Mouse (Mus musculus): ENCODE results near the gene Pip5k1b. TPM values are rescaled to one million over a fixed set of nuclear protein-coding genes. Genes with fewer than 3 reads are reported as not detected.
A peak's percentile ranks its signal among the peaks of the same experiment; 100 is the strongest.

Pip5k1b gene
- polyA plus RNA-seq, 1 experiment from 2014 or later = 2.3 TPM

DNA sequence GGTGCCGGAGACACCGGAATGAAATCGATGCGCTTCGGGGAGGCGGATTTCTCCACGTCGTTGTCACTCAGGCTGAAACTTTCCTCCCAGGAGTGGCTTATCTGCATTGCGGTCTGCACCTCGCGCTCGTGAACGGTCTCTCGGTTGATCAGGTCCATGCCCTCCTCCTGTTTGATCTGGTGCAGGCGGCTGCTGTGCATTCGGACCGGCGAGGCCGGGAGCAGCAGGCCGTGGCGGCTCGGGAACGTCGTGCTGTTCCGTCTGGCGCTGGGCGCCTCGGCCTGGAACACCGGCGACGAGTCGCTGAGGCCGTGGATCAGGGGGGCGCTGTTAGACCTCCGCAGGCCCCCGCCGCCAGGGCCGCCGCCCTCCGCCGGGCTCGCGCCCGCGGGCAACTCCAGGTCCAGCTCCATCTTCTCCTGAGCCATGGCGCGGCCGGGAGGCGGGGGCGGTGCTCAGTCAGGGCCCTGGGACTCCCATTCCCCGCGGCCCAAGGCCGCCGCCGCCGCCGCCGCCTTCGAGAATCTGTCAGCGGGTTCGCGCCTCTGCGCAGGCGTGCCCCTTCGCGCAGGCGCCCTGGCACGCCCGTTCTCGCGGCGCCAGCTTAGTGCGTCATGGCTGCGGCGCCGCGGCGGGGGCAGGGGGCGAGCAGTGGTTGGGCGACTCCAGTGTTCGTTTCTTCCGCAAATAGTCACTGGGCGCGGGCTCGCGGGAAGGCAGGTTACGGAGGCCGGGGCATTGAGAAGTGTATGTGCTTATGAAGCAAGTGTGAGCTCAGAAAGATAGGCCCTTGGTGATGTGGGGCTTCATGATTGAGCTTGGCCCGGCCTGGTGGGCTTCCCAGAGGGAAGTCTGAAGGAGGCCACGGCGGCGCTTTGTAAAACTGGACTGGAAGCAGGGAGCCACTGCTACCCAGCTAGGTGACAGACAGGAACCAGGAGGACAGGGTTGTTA is 78.5 kb downstream of the Pip5k1b start, which contains the start of gene Fam122a:
Fam122a (minus strand) TSS at position 428 of the 954 bp plus-strand sequence.
- Histone ChIP-seq H3K4me1 (peaks cover 10% of the 10 kb centered on the region), H3K27me3 (no peaks in the 10 kb centered on the region), H3K9me3 (replicated peaks) (no peaks in the 10 kb centered on the region), H3K27ac (peak within 1 kb of the TSS; percentile 97), H3K36me3 (0 out of 2 replicates have a peak, but pooled peaks cover 4% of the 10 kb centered on the region), H3K4me2 (replicated peaks) (peak within 1 kb of the TSS; percentile 70), H3K4me3 (peak within 1 kb of the TSS; percentile 80), H3K9ac (peak within 1 kb of the TSS; percentile 93)
- ATAC-seq (ENCODE audit: low FRiP score) = peak; percentile 96
- under 1% methylated on average over 90 of the region's 92 CpGs for WGBS

DNA sequence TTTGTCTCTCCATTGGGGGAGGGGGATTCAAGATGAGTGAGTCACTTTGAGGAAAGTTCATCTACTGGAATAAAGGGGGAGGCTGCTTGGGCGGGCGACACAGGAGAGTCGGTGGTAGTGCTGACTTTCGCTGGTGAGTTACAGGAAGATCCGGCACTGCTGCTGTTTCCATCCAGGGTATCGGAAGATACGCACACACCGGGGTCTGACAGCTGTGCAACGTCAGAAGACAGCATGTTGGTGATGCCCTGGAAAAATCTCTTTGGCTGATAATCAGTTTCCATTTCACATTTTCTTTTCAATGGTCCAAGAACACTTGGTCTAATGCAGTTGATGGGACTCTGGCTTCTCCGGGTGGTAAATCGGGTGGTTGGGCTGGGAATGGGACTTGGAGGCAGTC is 79.2 kb downstream of the Pip5k1b start:
- Histone ChIP-seq H3K9ac (peak overlapping the region; percentile 93), H3K4me1 (peaks cover 10% of the 10 kb centered on the region), H3K4me3 (peak overlapping the region; percentile 80), H3K36me3 (0 out of 2 replicates have a peak, but pooled peaks cover 4% of the 10 kb centered on the region), H3K27me3 (no peaks in the 10 kb centered on the region), H3K9me3 (replicated peaks) (no peaks in the 10 kb centered on the region), H3K27ac (peak overlapping the region; percentile 97; the same call in 1 of the 2 replicates), H3K4me2 (replicated peaks) (peak overlapping the region; percentile 70)
- 2% methylated on average over 11 of the region's 11 CpGs for WGBS
- no peak for ATAC-seq (ENCODE audit: low FRiP score)

DNA sequence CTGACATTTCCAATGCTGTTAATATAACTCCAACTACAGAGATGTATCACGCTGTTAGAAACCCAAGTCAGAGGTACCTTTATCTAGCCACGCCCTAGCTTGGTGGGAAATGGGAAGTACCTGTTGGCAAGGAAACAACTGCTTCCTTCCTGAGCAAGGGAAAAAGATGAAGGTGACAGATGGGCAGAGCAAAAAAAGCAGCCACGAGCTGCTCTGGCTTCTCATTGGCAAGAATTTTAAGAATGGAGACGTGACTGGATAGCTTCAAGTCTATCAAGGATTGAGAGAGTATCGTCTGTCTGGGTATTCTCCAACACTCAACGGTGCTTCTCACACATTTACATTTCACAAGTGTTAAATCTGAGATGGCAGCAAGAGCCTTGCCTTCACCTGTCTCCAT is 80.4 kb downstream of the Pip5k1b start:
- Histone ChIP-seq H3K4me1 (peaks cover 10% of the 10 kb centered on the region), H3K27ac (no peak overlapping the region), H3K4me2 (replicated peaks) (peak overlapping the region; percentile 70), H3K9me3 (replicated peaks) (no peaks in the 10 kb centered on the region), H3K9ac (no peak overlapping the region), H3K4me3 (no peak overlapping the region), H3K27me3 (no peaks in the 10 kb centered on the region), H3K36me3 (0 out of 2 replicates have a peak, but pooled peaks cover 4% of the 10 kb centered on the region)
- ATAC-seq (ENCODE audit: low FRiP score) = no peak
- WGBS = 86% methylated on average over 6 of the region's 6 CpGs

DNA sequence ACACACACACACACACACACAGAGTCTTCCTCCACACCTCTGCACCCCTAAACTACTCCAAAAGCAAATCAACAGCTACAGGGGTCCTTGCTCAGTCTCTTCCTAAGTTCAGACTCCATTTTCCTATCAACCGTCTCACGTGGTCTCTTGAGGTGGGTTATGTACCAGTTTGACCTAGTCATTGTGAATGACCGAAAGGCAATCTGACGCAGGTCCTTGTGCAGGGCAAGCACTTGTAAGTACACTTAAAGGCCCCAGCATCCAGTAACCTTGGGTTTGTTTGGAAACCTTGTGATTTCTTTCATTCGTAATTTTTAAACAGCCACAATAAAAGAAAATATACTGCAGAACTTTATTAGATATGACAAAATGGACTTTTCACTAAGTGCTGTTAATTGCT is 83.2 kb downstream of the Pip5k1b start:
- Histone ChIP-seq H3K4me1 (peaks cover 7% of the 10 kb centered on the region; the same call in 1 of the 2 replicates), H3K4me3 (no peak overlapping the region), H3K27me3 (no peaks in the 10 kb centered on the region), H3K4me2 (replicated peaks) (no peak overlapping the region), H3K9me3 (replicated peaks) (no peaks in the 10 kb centered on the region), H3K9ac (no peak overlapping the region), H3K27ac (no peak overlapping the region), H3K36me3 (0 out of 2 replicates have a peak, but pooled peaks cover 4% of the 10 kb centered on the region)
- ATAC-seq (ENCODE audit: low FRiP score) = no peak
- 91% methylated on average over 5 of the region's 5 CpGs for WGBS

DNA sequence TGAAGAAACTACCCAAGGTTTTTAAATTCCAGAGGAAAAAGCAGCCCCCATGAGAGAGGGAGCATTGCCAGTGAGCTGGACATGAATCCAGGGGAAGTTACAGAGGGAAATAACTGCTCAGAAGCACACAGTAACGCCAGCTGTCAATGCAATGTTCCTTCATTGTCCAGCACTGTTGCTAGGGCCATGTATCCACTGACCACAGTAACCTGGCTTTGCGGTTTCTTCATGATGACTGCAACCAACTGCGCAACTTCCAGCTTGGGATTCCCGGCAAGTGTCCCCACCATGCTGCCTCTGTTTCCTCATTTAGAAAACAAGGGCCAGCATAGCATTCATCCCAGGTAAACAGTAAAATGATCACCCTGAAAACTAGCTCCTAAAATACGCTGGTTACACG is 84.1 kb downstream of the Pip5k1b start:
- H3K9ac ChIP-seq = no peak overlapping the region
- no peaks in the 10 kb centered on the region for H3K27me3 ChIP-seq
- H3K9me3 ChIP-seq (replicated peaks) = no peaks in the 10 kb centered on the region
- 91% methylated on average over 6 of the region's 6 CpGs for WGBS
- no peak overlapping the region for H3K4me2 ChIP-seq (replicated peaks)
- no peak overlapping the region for H3K4me3 ChIP-seq
- H3K36me3 ChIP-seq = 0 out of 2 replicates have a peak, but pooled peaks cover 4% of the 10 kb centered on the region
- ATAC-seq (ENCODE audit: low FRiP score) = no peak
- no peak overlapping the region for H3K27ac ChIP-seq
- H3K4me1 ChIP-seq = peaks cover 7% of the 10 kb centered on the region; the same call in 1 of the 2 replicates

DNA sequence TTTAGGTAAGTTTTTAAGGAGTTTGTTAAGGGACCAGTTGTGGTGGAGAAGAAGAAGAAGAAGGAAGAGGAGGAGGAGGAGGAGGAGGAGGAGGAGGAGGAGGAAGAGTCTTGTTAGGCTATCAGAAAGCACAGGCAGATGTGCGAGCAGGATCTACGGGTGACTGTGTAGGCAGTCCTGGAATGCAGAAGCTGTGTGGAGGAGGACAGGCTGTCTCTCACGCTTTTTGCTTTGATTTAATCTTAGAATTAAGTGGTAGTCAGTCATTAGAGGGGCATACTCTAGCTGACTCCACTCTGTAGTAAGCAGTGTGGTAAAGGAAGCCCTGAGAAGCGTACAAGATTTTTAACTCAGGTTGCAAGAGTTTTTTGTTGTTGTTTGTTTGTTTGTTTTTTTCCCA is 86.5 kb downstream of the Pip5k1b start:
- H3K9ac ChIP-seq = no peak overlapping the region
- ATAC-seq (ENCODE audit: low FRiP score) = no peak
- H3K9me3 ChIP-seq (replicated peaks) = no peaks in the 10 kb centered on the region
- H3K27ac ChIP-seq = no peak overlapping the region
- H3K4me1 ChIP-seq = no peaks in the 10 kb centered on the region
- 0 out of 2 replicates have a peak, but pooled peaks cover 4% of the 10 kb centered on the region for H3K36me3 ChIP-seq
- WGBS = 52% methylated on average over 4 of the region's 4 CpGs
- H3K4me2 ChIP-seq (replicated peaks) = no peak overlapping the region
- H3K27me3 ChIP-seq = no peaks in the 10 kb centered on the region
- H3K4me3 ChIP-seq = no peak overlapping the region

DNA sequence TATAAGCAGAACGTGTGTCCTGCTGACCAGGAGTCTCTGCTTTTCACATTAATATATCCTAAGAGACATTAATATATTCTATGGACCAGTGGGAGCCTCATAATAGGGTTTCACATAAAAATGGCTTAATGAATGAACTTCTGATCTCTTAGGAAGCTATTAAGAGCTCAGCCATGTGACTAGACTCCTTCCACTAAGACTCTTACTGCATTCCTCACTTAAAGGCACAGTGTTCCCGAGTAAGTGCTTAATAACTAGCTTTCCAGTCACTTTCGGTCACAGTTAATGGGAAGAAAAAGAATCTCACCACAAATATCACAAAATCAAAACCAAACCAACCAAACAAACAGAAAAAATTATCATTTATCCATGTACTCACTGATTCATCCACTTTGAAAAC is 87.1 kb downstream of the Pip5k1b start:
- Histone ChIP-seq H3K4me1 (no peaks in the 10 kb centered on the region), H3K9me3 (replicated peaks) (no peaks in the 10 kb centered on the region), H3K4me3 (no peak overlapping the region), H3K27ac (no peak overlapping the region), H3K4me2 (replicated peaks) (no peak overlapping the region), H3K9ac (no peak overlapping the region), H3K27me3 (no peaks in the 10 kb centered on the region), H3K36me3 (0 out of 2 replicates have a peak, but pooled peaks cover 4% of the 10 kb centered on the region)
- ATAC-seq (ENCODE audit: low FRiP score) = no peak
- 84% methylated on average over 3 of the region's 3 CpGs for WGBS

DNA sequence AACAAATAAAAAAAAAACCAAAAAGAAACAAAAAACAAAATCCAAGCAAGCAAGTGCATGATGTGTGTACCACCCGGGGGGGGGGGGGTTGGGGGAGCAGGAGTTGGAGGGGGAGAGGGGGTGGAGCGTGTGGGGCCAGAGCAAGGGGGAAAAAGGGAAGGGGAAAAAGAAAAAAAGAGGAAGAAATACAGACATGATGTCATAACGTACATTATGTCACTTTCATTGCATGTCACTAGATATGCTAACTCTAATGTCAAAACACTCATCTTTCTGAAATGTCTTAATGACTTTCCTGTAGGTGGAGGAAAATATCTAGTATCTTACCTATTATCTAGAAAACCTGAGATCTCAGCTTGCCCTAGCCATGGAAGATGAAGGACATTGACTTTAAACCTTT is 92.7 kb downstream of the Pip5k1b start:
- Histone ChIP-seq H3K4me3 (no peak overlapping the region), H3K27me3 (no peaks in the 10 kb centered on the region), H3K36me3 (no peaks in the 10 kb centered on the region), H3K9me3 (replicated peaks) (no peaks in the 10 kb centered on the region), H3K4me1 (no peaks in the 10 kb centered on the region), H3K27ac (no peak overlapping the region), H3K4me2 (replicated peaks) (no peak overlapping the region), H3K9ac (no peak overlapping the region)
- 82% methylated on average over 3 of the region's 3 CpGs for WGBS
- ATAC-seq (ENCODE audit: low FRiP score) = no peak

DNA sequence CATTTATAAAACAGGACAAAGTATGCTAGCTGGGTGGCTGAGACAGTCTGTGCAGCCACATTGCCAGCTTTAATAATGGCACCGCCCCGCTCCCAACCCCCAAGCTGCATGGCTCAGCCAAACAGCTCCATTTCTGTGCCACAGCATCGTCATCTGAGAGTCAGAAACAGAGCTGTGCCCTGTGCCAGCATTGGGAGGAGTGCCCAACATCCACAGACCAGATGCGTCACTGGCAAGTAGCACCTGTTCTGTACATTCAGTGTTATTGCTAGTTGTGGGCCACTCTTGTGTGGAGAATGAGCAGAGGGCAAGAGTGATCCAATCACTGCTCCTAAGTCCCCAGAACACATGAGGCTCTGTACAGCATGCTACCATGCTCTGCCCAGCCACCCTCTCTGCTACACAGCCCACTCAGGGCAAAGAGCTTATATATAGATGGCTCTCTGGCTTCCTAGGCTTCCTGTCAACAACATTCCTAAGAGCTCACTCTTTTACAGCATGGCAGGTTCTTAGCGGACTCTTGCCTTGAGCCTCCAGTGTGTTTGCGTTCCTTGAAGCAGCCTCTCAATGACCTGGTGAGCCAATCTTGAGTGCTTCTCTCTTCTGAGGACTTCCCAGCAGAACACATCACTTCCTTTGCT is 99.0 kb downstream of the Pip5k1b start:
- no peak for ATAC-seq (ENCODE audit: low FRiP score)
- H3K9me3 ChIP-seq (replicated peaks) = no peaks in the 10 kb centered on the region
- H3K4me3 ChIP-seq = no peak overlapping the region
- no peak overlapping the region for H3K9ac ChIP-seq
- no peak overlapping the region for H3K4me2 ChIP-seq (replicated peaks)
- WGBS = 92% methylated on average over 6 of the region's 6 CpGs
- H3K27ac ChIP-seq = no peak overlapping the region
- H3K27me3 ChIP-seq = no peaks in the 10 kb centered on the region
- H3K36me3 ChIP-seq = no peaks in the 10 kb centered on the region
- H3K4me1 ChIP-seq = peaks cover 7% of the 10 kb centered on the region; the same call in 1 of the 2 replicates

DNA sequence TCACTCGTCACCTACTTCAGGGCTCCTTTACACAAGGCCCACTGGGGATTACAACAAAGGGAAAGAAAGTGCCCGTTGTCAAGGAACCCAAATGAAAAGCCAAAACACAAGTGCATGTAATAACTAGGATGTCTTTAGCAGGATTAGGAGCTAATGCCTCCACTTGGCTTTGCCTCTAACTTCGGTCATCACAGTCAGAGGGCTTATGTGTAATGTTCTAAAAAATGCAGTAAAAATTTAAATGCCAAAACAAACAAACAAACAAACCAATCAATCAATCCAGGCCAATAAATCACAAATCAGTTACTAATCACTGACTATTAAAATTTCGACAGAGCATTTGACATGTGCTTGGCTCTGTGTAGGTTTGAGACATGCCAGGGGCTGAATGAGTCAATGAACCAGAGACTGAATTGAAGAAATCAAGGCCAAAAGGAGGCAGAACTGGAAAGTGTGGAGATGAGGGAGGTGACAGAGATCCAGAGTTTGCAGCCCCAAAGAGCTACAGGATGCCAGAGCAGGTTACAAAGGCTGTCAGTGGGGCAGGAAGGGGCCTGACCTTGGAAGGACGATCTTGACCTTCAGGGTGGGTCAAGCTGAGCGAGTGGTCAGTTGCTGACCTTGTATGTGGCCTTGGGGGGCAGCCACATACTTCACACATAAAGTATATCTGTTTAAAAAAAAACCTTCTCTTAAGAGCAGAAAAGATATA is 100.3 kb downstream of the Pip5k1b start:
- H3K27me3 ChIP-seq = no peaks in the 10 kb centered on the region
- H3K27ac ChIP-seq = no peak overlapping the region
- H3K9me3 ChIP-seq (replicated peaks) = no peaks in the 10 kb centered on the region
- no peak for ATAC-seq (ENCODE audit: low FRiP score)
- peaks cover 7% of the 10 kb centered on the region; the same call in 1 of the 2 replicates for H3K4me1 ChIP-seq
- H3K9ac ChIP-seq = no peak overlapping the region
- H3K4me3 ChIP-seq = no peak overlapping the region
- H3K4me2 ChIP-seq (replicated peaks) = no peak overlapping the region
- 86% methylated on average over 6 of the region's 6 CpGs for WGBS
- H3K36me3 ChIP-seq = no peaks in the 10 kb centered on the region

DNA sequence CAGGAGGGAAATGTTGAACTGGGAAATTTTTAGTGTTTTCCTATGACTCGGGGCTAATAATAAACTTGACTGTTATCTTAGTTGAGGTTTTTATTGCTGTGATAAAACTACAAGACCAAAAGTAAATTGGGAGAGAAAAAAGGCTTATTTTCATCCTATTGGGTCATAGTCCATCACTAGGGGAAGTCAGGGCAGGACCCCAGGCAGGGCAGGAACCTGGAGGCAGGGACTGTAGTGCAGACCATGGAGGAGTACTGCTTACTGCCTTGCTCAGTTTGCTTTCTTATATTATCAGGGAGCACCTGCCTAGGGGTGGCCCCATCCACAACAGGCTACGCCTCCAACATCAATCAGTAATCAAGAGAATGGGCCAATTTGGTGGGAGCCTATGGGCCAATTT is 101.2 kb downstream of the Pip5k1b start:
- Histone ChIP-seq H3K4me1 (peaks cover 7% of the 10 kb centered on the region; the same call in 1 of the 2 replicates), H3K4me3 (no peak overlapping the region), H3K4me2 (replicated peaks) (no peak overlapping the region), H3K9me3 (replicated peaks) (no peaks in the 10 kb centered on the region), H3K27ac (no peak overlapping the region), H3K27me3 (no peaks in the 10 kb centered on the region), H3K36me3 (no peaks in the 10 kb centered on the region), H3K9ac (no peak overlapping the region)
- 86% methylated on average over 2 of the region's 2 CpGs for WGBS
- no peak for ATAC-seq (ENCODE audit: low FRiP score)

DNA sequence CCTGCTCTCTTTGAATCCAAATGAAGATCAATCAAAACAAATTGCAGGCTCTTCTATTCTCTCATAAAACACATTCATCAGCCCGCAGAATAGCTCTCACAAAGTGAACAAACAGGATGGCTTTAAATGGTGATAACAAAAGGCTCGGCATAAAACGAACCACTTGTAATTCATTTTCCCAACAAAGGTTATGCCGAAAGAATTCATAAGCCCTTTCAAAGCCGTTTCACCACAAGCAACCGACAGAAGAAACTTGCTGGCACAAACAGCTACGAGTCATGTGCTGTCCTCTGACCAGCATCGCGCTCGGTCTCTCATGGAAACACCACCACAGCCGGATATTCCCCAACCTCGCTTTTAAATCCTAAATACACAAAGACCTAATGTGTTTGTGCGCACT is 102.3 kb downstream of the Pip5k1b start:
- Histone ChIP-seq H3K27ac (no peak overlapping the region), H3K9me3 (replicated peaks) (no peaks in the 10 kb centered on the region), H3K9ac (no peak overlapping the region), H3K4me2 (replicated peaks) (peak overlapping the region; percentile 34), H3K27me3 (no peaks in the 10 kb centered on the region), H3K4me1 (peaks cover 7% of the 10 kb centered on the region; the same call in 1 of the 2 replicates), H3K4me3 (no peak overlapping the region), H3K36me3 (no peaks in the 10 kb centered on the region)
- WGBS = 42% methylated on average over 13 of the region's 13 CpGs
- peak; percentile 40; the same call in 1 of the 2 replicates for ATAC-seq (ENCODE audit: low FRiP score)
